Mouse (Mus musculus): ENCODE data around the gene Palld. TPM values are rescaled to one million over a fixed set of nuclear protein-coding genes. Genes with fewer than 3 reads are reported as not detected.

Palld gene
- polyA plus RNA-seq, 1 experiment from 2014 or later = 99.0 TPM

- no peak for TF ChIP-seq CTCF (IDR thresholded peaks at IDR 0.05)
- ChIA-PET CTCF (interaction anchor here (1.3 kb wide), 1 partner anchor 27 kb away, joined by 3 read pairs; no protein-coding TSS in a partner anchor), POLR2A (no interaction called here)
- H3K27me3 ChIP-seq = no peaks in the 10 kb centered on the region
- in situ Hi-C loops (cut with MboI; ENCODE audit: low pct_unique_long_range_greater_than_20kb) = no loop called here
- DNase-seq (ENCODE audit: low read depth, low spot score) (no peak), ATAC-seq (no peak)
These were observed 79.3 kb downstream of the Palld start for GRCm38 (mm10) chr8:61823157-61823556.

GRCm38 (mm10) chr8:61803764-61804163 is 98.7 kb downstream of the Palld start:
- in situ Hi-C loops (cut with MboI; ENCODE audit: low pct_unique_long_range_greater_than_20kb) = no loop called here
- H3K27me3 ChIP-seq = no peaks in the 10 kb centered on the region
- DNase-seq (ENCODE audit: low read depth, low spot score) (no peak), ATAC-seq (no peak)
- POLR2A ChIA-PET = no interaction called here
- TF ChIP-seq CTCF (IDR thresholded peaks at IDR 0.05) = no peak
- CTCF ChIA-PET = interaction anchor here (1.7 kb wide), 1 partner anchor 16 kb away, joined by 3 read pairs; no protein-coding TSS in a partner anchor

DNA sequence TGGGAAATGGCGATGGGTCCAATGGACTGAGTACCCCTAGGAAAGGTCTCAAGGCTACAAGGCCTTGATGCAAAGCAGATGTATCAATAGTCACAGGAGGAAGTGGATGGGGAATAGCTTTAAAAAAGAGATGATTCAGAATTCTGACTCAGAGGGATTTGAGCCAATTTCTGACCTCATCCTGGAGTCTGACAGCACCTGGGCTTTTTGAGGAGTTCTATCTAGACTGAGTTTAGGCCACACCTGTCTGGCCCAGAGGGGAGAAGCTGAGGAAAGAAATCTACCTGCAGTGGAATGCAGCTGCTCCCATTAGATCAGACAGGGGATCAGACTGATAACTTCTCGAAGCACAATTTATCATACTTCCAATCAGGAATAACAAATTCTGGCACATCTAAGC is 99.7 kb downstream of the Palld start:
- no peaks in the 10 kb centered on the region for H3K27me3 ChIP-seq
- CTCF ChIA-PET = interaction anchor here (0.9 kb wide), 1 partner anchor 13 kb away, joined by 3 read pairs; no protein-coding TSS in a partner anchor
- in situ Hi-C loops (cut with MboI; ENCODE audit: low pct_unique_long_range_greater_than_20kb) = no loop called here
- ATAC-seq = no peak
- DNase-seq (ENCODE audit: low read depth, low spot score) = no peak
- POLR2A ChIA-PET = no interaction called here
- no peak for TF ChIP-seq CTCF (IDR thresholded peaks at IDR 0.05)

GRCm38 (mm10) chr8:61797391-61797947 is 105.0 kb downstream of the Palld start:
- POLR2A ChIA-PET = no interaction called here
- CTCF ChIA-PET = interaction anchor here (1.1 to 1.6 kb wide), 2 partner anchors 13 to 25 kb away, joined by 3 to 4 read pairs; no protein-coding TSS in a partner anchor
- ATAC-seq (no peak), DNase-seq (ENCODE audit: low read depth, low spot score) (no peak)
- in situ Hi-C loops (cut with MboI; ENCODE audit: low pct_unique_long_range_greater_than_20kb) = no loop called here
- TF ChIP-seq CTCF (IDR thresholded peaks at IDR 0.05) = no peak
- H3K27me3 ChIP-seq = no peaks in the 10 kb centered on the region

- POLR2A ChIA-PET = no interaction called here
- ATAC-seq (no peak), DNase-seq (ENCODE audit: low read depth, low spot score) (no peak)
- CTCF ChIA-PET = interaction anchor here (0.9 to 1.6 kb wide), 2 partner anchors 12 to 26 kb away, joined by 3 to 4 read pairs; no protein-coding TSS in a partner anchor
- no peak for TF ChIP-seq CTCF (IDR thresholded peaks at IDR 0.05)
- in situ Hi-C loops (cut with MboI; ENCODE audit: low pct_unique_long_range_greater_than_20kb) = no loop called here
- H3K27me3 ChIP-seq = no peaks in the 10 kb centered on the region
These were observed 105.9 kb downstream of the Palld start for GRCm38 (mm10) chr8:61796537-61797050.

GRCm38 (mm10) chr8:61789946-61790345 is 112.5 kb downstream of the Palld start:
- POLR2A ChIA-PET = no interaction called here
- in situ Hi-C loops (cut with MboI; ENCODE audit: low pct_unique_long_range_greater_than_20kb) = no loop called here
- CTCF ChIA-PET = interaction anchor here (1.7 kb wide), 1 partner anchor 13 kb away, joined by 3 read pairs; no protein-coding TSS in a partner anchor
- no peaks in the 10 kb centered on the region for H3K27me3 ChIP-seq
- DNase-seq (ENCODE audit: low read depth, low spot score) = no peak
- no peak for ATAC-seq
- TF ChIP-seq CTCF (IDR thresholded peaks at IDR 0.05) = no peak

DNA sequence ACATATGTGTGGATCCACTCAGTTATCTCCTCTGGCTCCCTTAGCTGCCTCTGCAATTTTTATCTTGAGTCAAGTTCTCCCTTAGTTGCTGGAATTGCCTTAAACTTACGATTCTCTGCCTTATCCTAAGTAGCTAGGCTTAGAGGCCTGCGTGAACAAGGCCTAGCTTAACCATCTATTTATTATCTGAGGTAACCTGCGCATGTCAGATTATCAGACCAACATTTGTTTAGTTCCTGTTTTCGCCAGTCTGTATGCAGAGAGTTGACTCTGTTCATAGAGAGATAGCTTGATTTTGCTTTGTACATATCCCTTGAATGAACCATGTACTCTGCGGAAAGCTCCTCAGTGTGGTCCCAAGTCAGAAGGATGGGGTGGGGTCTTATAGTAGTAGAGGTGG is 113.2 kb downstream of the Palld start:
- no peaks in the 10 kb centered on the region for H3K27me3 ChIP-seq
- no peak for DNase-seq (ENCODE audit: low read depth, low spot score)
- CTCF ChIA-PET = interaction anchor here (1.7 kb wide), 1 partner anchor 13 kb away, joined by 3 read pairs; no protein-coding TSS in a partner anchor
- POLR2A ChIA-PET = no interaction called here
- no peak for ATAC-seq
- TF ChIP-seq CTCF (IDR thresholded peaks at IDR 0.05) = no peak
- in situ Hi-C loops (cut with MboI; ENCODE audit: low pct_unique_long_range_greater_than_20kb) = no loop called here

DNA sequence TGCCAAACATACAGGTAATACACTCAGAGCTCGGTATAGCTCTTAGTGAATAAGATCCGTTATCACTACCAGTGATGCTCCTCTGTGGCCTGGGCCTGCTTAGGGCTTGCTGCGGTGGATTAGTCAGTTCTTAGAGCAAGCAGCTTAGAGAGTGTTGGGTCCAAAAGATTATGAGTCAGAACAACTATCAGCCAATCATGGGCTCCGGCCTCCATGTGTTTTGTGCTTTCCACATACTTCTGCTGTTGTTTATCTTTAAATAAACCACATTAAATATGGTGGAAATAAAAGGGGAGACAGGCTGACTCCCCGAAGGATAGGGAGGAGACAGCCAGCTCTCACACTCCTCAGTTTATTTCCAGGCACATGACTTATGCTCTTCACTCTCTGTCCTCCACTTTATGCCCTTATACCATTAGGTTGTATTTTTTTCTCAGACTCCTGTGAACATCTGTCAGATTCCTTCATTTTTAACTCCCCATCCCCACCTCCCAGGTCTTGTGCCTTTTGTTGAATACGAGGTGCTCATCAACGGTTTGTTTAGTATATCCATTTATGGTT is 119.5 kb downstream of the Palld start:
- POLR2A ChIA-PET = no interaction called here
- CTCF ChIA-PET = no interaction called here
- in situ Hi-C loops (cut with MboI; ENCODE audit: low pct_unique_long_range_greater_than_20kb) = no loop called here
- TF ChIP-seq CTCF (IDR thresholded peaks at IDR 0.05) = no peak
- no peaks in the 10 kb centered on the region for H3K27me3 ChIP-seq
- no peak for DNase-seq (ENCODE audit: low read depth, low spot score)
- no peak for ATAC-seq

- ChIA-PET POLR2A (interaction anchor here (0.6 kb wide), 1 partner anchor 95 kb away, joined by 3 read pairs; no protein-coding TSS in a partner anchor), CTCF (no interaction called here)
- no peak for ATAC-seq
- in situ Hi-C loops (cut with MboI; ENCODE audit: low pct_unique_long_range_greater_than_20kb) = no loop called here
- no peak for TF ChIP-seq CTCF (IDR thresholded peaks at IDR 0.05)
- no peak for DNase-seq (ENCODE audit: low read depth, low spot score)
- H3K27me3 ChIP-seq = no peaks in the 10 kb centered on the region
These were observed 121.7 kb downstream of the Palld start for GRCm38 (mm10) chr8:61780652-61781257.

GRCm38 (mm10) chr8:61778194-61778593 is 124.3 kb downstream of the Palld start:
- ATAC-seq = no peak
- CTCF ChIA-PET = interaction anchor here (1.2 kb wide), 1 partner anchor 110 kb away, joined by 3 read pairs; no protein-coding TSS in a partner anchor
- no peak for DNase-seq (ENCODE audit: low read depth, low spot score)
- no peaks in the 10 kb centered on the region for H3K27me3 ChIP-seq
- no peak for TF ChIP-seq CTCF (IDR thresholded peaks at IDR 0.05)
- in situ Hi-C loops (cut with MboI; ENCODE audit: low pct_unique_long_range_greater_than_20kb) = no loop called here
- POLR2A ChIA-PET = no interaction called here

- ATAC-seq (no peak), DNase-seq (ENCODE audit: low read depth, low spot score) (no peak)
- in situ Hi-C loops (cut with MboI; ENCODE audit: low pct_unique_long_range_greater_than_20kb) = no loop called here
- no peak for TF ChIP-seq CTCF (IDR thresholded peaks at IDR 0.05)
- POLR2A ChIA-PET = no interaction called here
- CTCF ChIA-PET = interaction anchor here (1.0 kb wide), 1 partner anchor 15 kb away, joined by 3 read pairs; no protein-coding TSS in a partner anchor
- H3K27me3 ChIP-seq = no peaks in the 10 kb centered on the region
These were observed 125.9 kb downstream of the Palld start for GRCm38 (mm10) chr8:61776560-61776959.

Measured in Patski (cell line).